Mouse (Mus musculus) CH12.LX (cell line): Measurements from ENCODE around the gene A630023A22Rik. TPM values are rescaled to one million over a fixed set of nuclear protein-coding genes. Genes with fewer than 3 reads are reported as not detected.
A peak's percentile ranks its signal among the peaks of the same experiment; 100 is the strongest.

ENCODE experiments used
- DNase-seq: peaks from one replicate; pipeline ENCODE4 v3.0.0-alpha.2; 2013; ENCODE audit errors: extremely low read depth
- H3K27ac ChIP-seq: 2 replicates; pipeline ENCODE4 v1.5.1; 2012; ENCODE audit warnings: low read depth, mild to moderate bottlenecking, control low read depth, moderate library complexity; ENCODE audit not compliant: insufficient read depth
- H3K27me3 ChIP-seq: replicated peaks from 2 replicates; pipeline ENCODE3; 2012; ENCODE audit warnings: inconsistent platforms
- H3K36me3 ChIP-seq, 2 experiments: replicated peaks in 1 of 2; 2 replicates each; pipeline versions ENCODE3 to v1.6.1; 2012; ENCODE audit warnings: inconsistent platforms in 1 of 2, low read length in 1 of 2, mild to moderate bottlenecking in 1 of 2, mixed read lengths in 1 of 2, moderate library complexity in 1 of 2; ENCODE audit not compliant: control insufficient read depth in 1 of 2, insufficient read depth in 1 of 2
- H3K4me1 ChIP-seq, 2 experiments: 2 replicates each; pipeline ENCODE4 v1.6.1; 2012; ENCODE audit warnings: inconsistent platforms in 1 of 2, moderate library complexity in 1 of 2; ENCODE audit not compliant: insufficient read depth in 2 of 2, control insufficient read depth in 1 of 2
- H3K4me2 ChIP-seq: 2 replicates; pipeline ENCODE4 v1.6.1; 2012; ENCODE audit warnings: low read depth, mild to moderate bottlenecking, control low read depth; ENCODE audit not compliant: poor library complexity, insufficient read depth, severe bottlenecking
- H3K4me3 ChIP-seq, 3 experiments: fragments of 150-350 bp in 1 of 3; sonication (generic) in 1 of 3; replicated peaks in 1 of 3; 2 replicates each; pipeline versions ENCODE3 to v1.5.1; 2011 to 2012; ENCODE audit warnings: low read depth in 2 of 3, low read length in 2 of 3, mild to moderate bottlenecking in 2 of 3, moderate library complexity in 2 of 3, control low read depth in 1 of 3, improper control_type of control experiment in 1 of 3, inconsistent platforms in 1 of 3, mixed read lengths in 1 of 3; ENCODE audit not compliant: poor library complexity in 1 of 3
- H3K79me2 ChIP-seq: replicated peaks from 2 replicates; pipeline ENCODE4 v1.6.1; 2012; ENCODE audit warnings: mild to moderate bottlenecking, moderate library complexity; ENCODE audit not compliant: control insufficient read depth, poor library complexity, insufficient read depth, severe bottlenecking; ENCODE audit errors: extremely low read depth
- H3K9ac ChIP-seq: 2 replicates; pipeline ENCODE4 v1.6.1; 2012; ENCODE audit warnings: low read depth, mild to moderate bottlenecking, control low read depth, moderate library complexity; ENCODE audit not compliant: insufficient read depth
- H3K9me3 ChIP-seq: replicated peaks from 2 replicates; pipeline ENCODE3; 2012; ENCODE audit warnings: low read length, inconsistent platforms, mixed read lengths
- BHLHE40 ChIP-seq: IDR thresholded peaks from 2 replicates; pipeline ENCODE4 v1.6.1; 2011; ENCODE audit warnings: mild to moderate bottlenecking, low read depth, low read length, improper control_type of control experiment
- CHD1 ChIP-seq: IDR thresholded peaks from 2 replicates; pipeline ENCODE4 v1.6.1; 2012; ENCODE audit warnings: low read depth, low read length, improper control_type of control experiment, inconsistent platforms
- CTCF ChIP-seq, 2 experiments: IDR thresholded peaks in 1 of 2; conservative IDR thresholded peaks in 1 of 2; 2 replicates each; pipeline ENCODE4 v1.5.1; 2011 to 2012; ENCODE audit warnings: low read depth in 2 of 2, low read length in 2 of 2, improper control_type of control experiment in 1 of 2, inconsistent platforms in 1 of 2, mild to moderate bottlenecking in 1 of 2, moderate library complexity in 1 of 2
- IRF4 ChIP-seq: IDR thresholded peaks from 2 replicates; pipeline ENCODE4 v1.6.1; 2014; ENCODE audit warnings: low read depth, mild to moderate bottlenecking, inconsistent platforms, low read length, improper control_type of control experiment
- MEF2A ChIP-seq: IDR thresholded peaks from 2 replicates; pipeline ENCODE4 v1.6.1; 2014; ENCODE audit warnings: low read depth, mild to moderate bottlenecking, inconsistent platforms, low read length, improper control_type of control experiment, borderline replicate concordance
- MXI1 ChIP-seq: IDR thresholded peaks from 2 replicates; pipeline ENCODE4 v1.6.1; 2011; ENCODE audit warnings: mild to moderate bottlenecking, low read depth, low read length, improper control_type of control experiment
- MYC ChIP-seq: IDR thresholded peaks from 2 replicates; pipeline ENCODE4 v1.6.1; 2011; ENCODE audit warnings: low read depth, mild to moderate bottlenecking, improper control_type of control experiment, low read length
- PAX5 ChIP-seq: IDR thresholded peaks from 2 replicates; pipeline ENCODE4 v1.6.1; 2012; ENCODE audit warnings: low read length, inconsistent platforms, mixed read lengths
- POLR2A ChIP-seq: IDR thresholded peaks from 2 replicates; pipeline ENCODE4 v1.6.1; 2011; ENCODE audit warnings: low read depth, mild to moderate bottlenecking, improper control_type of control experiment, low read length
- RAD21 ChIP-seq: IDR thresholded peaks from 2 replicates; pipeline ENCODE4 v1.6.1; 2011; ENCODE audit warnings: low read depth, mild to moderate bottlenecking, low read length, improper control_type of control experiment, moderate library complexity
- SIN3A ChIP-seq: IDR thresholded peaks from 2 replicates; pipeline ENCODE4 v1.6.1; 2012; ENCODE audit warnings: low read length, improper control_type of control experiment, inconsistent platforms
- SMC3 ChIP-seq: IDR thresholded peaks from 2 replicates; pipeline ENCODE4 v1.6.1; 2011; ENCODE audit warnings: low read depth, low read length, improper control_type of control experiment
- TBP ChIP-seq: conservative IDR thresholded peaks from 2 replicates; pipeline ENCODE4 v1.6.1; 2011; ENCODE audit warnings: low read depth, low read length, improper control_type of control experiment
- USF1 ChIP-seq: IDR thresholded peaks from 2 replicates; pipeline ENCODE4 v1.6.1; 2014; ENCODE audit warnings: low read depth, mild to moderate bottlenecking, inconsistent platforms, low read length, improper control_type of control experiment
- ZC3H11A ChIP-seq: IDR thresholded peaks from 2 replicates; pipeline ENCODE4 v1.6.1; 2012; ENCODE audit warnings: low read depth, mild to moderate bottlenecking, inconsistent platforms, low read length, improper control_type of control experiment
- ZMIZ1 ChIP-seq: IDR thresholded peaks from 2 replicates; pipeline ENCODE4 v1.6.1; 2012; ENCODE audit warnings: low read depth, mild to moderate bottlenecking, inconsistent platforms, low read length, improper control_type of control experiment
- dilution Hi-C: fragments of 300-500 bp; cut with MboI; formaldehyde crosslinking; loops from 2 replicates; pipeline ENCODE4 v1.14.3; 2020; ENCODE audit warnings: low sequenced_read_pairs; ENCODE audit not compliant: extremely low pct_unique_long_range_greater_than_20kb, extremely low pct_ligation_motif_present
- in situ Hi-C: fragments of 300-500 bp; cut with MboI; formaldehyde crosslinking; loops from 3 replicates; pipeline ENCODE4 v1.14.3; 2019; ENCODE audit warnings: low sequenced_read_pairs, low pct_ligation_motif_present, low pct_unique_long_range_greater_than_20kb, mixed read lengths
- polyA plus RNA-seq: library from polyadenylated mRNA; unstranded; fragments of >175 nt; gene quantifications from 2 replicates; pipeline ENCODE4 v1.2.1, GENCODE M21; 2012; ENCODE audit warnings: low read depth; ENCODE audit not compliant: insufficient read length
- total RNA-seq, 2 experiments: library from RNA; depleted of rRNA; stranded (reverse); fragments of 300-350 nt in 1 of 2; fragments of >200 nt in 1 of 2; gene quantifications; 2 replicates each; pipeline ENCODE4 v1.2.3; 2012 to 2014

A630023A22Rik gene
- total and polyA plus RNA-seq, 3 experiments = 0.36 TPM; not detected in 2

GRCm38 (mm10) chr14:34104892-34105291 lies 2.3 kb upstream of the A630023A22Rik start:
- H3K4me3 ChIP-seq = no peak overlapping the region
- H3K27ac ChIP-seq = no peak overlapping the region
- H3K9me3 ChIP-seq = no peaks in the 10 kb centered on the region
- TF ChIP-seq ZC3H11A (peak; percentile 52), ZMIZ1 (no peak), POLR2A (no peak), PAX5 (no peak), SMC3 (peak; percentile 91), SIN3A (no peak), CTCF (conservative IDR thresholded peaks at IDR 0.05 in 1 of 2, IDR thresholded peaks at IDR 0.05 in 1 of 2; ENCODE audit: low read depth in 2 of 2, low read length in 2 of 2) (peak; percentile 37 to 85), BHLHE40 (peak; percentile 35; the same call in 1 of the 2 replicates), MEF2A (0 out of 2 replicates have a peak, but pooled peaks have one; percentile 19), MYC (no peak), IRF4 (peak; percentile 38; the same call in 1 of the 2 replicates), RAD21 (peak; percentile 79)
- peak; percentile 53 for DNase-seq
- no peak overlapping the region for H3K9ac ChIP-seq
- dilution Hi-C loops = no loop called here
- no peak overlapping the region for H3K4me2 ChIP-seq
- no peaks in the 10 kb centered on the region for H3K27me3 ChIP-seq
- in situ Hi-C loops = loop anchor here (5.0 kb wide), 1 partner anchor 92 kb away; no protein-coding TSS in a partner anchor
- H3K36me3 ChIP-seq = no peaks in the 10 kb centered on the region
- peaks cover 0 to 16% of the 10 kb centered on the region in 2 experiments; a peak in 3 of 4 replicates for H3K4me1 ChIP-seq
- H3K79me2 ChIP-seq = no peaks in the 10 kb centered on the region

- peaks cover 4 to 23% of the 10 kb centered on the region in 2 experiments; a peak in 3 of 4 replicates for H3K4me1 ChIP-seq
- no peaks in the 10 kb centered on the region for H3K9me3 ChIP-seq
- H3K4me2 ChIP-seq = no peak overlapping the region
- H3K36me3 ChIP-seq = no peaks in the 10 kb centered on the region
- no peak overlapping the region for H3K9ac ChIP-seq
- H3K79me2 ChIP-seq = no peaks in the 10 kb centered on the region
- no peak for TF ChIP-seq MXI1
- no peak for TF ChIP-seq CHD1
- no peak for TF ChIP-seq MEF2A
- no peak for TF ChIP-seq RAD21
- TF ChIP-seq SIN3A = no peak
- H3K27ac ChIP-seq = no peak overlapping the region
- in situ Hi-C loops = no loop called here
- no peak for DNase-seq
- no peaks in the 10 kb centered on the region for H3K27me3 ChIP-seq
- no peak overlapping the region for H3K4me3 ChIP-seq
- dilution Hi-C loops = no loop called here
Observed at GRCm38 (mm10) chr14:34103855-34104254, 1.3 kb upstream of the A630023A22Rik start.

DNA sequence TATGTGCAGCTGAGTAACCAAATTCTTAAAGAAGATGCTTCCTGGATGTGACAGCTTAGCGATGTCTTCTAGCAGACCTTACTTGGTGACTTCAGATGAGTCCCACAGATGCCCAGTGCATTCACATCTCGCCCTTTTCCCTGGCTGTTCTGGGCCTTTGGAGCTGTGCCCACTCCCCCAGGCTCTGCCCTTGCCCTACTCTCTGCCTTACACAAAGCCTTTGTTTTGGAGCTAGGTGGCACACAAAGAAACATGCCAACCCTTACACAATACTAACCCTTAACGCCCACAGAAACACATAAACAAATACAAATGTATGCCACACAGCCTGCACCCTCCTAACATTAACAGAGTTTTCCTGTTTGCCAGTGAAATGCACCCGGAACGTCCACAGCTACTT lies 6.4 kb downstream of the A630023A22Rik start:
- no peak overlapping the region for H3K4me2 ChIP-seq
- TF ChIP-seq POLR2A (no peak), TBP (no peak), USF1 (no peak)
- TF ChIP-seq, all 38 proteins: peak for 0
- peaks cover 4 to 7% of the 10 kb centered on the region in 2 experiments; a peak in 2 of 4 replicates for H3K4me1 ChIP-seq
- H3K9ac ChIP-seq = no peak overlapping the region
- H3K36me3 ChIP-seq = no peaks in the 10 kb centered on the region
- H3K9me3 ChIP-seq = no peaks in the 10 kb centered on the region
- in situ Hi-C loops = no loop called here
- dilution Hi-C loops = no loop called here
- H3K79me2 ChIP-seq = no peaks in the 10 kb centered on the region
- H3K27ac ChIP-seq = no peak overlapping the region
- no peaks in the 10 kb centered on the region for H3K27me3 ChIP-seq
- no peak for DNase-seq
- no peak overlapping the region for H3K4me3 ChIP-seq
